Comparison of ENCODE assay signal across 8 mouse cellular contexts in the genomic region with DNA sequence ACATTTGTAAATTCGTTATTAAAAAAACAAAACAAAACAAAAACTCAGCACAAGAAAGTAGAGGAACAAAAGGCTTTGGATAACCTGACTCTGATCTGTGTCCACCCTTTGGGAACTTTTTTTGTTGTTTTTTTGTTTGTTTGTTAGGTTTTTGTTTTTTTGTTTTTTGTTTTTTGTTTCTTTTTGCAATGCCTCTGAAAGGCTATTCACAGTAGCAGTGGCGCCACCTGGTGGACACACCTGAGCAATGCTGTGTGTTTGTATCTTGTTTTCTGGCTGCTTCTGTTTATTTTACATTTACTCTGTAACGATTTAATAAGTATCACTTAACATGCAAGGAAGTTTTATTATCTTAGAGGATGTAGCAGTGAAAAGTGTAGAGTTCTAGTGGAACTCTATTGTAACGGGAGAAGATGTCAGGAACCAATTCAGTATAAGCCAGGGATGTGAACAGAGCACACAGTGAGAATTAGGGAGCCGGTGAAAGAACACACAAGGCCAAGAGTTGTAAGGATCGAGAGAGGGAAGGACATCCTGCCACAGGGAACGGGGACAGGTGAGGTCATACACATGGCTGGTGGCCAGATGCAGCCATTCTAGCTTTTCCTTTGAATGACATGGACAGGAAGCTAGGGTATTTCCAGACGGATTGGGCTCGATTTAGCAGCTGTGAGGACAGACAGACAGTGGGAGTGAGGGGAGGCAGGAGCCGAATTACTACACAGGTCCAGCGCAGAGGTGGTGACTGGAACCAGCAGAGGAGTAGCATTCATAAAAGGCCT. TPM values are rescaled to one million over a fixed set of nuclear protein-coding genes. Genes with fewer than 3 reads are reported as not detected.
DNase-seq lines count a peak whose midpoint lies in the region; ATAC-seq lines count a peak whose summit lies in the region.

No protein-coding gene starts in this region.

- intact Hi-C loops in left cerebral cortex, postnatal 25 days (cut with DNase I) = loop anchor here (1.0 to 10.0 kb wide), 2 partner anchors 185 to 258 kb away; a partner anchor contains a TSS

- H3K4me1 ChIP-seq in forebrain, embryonic 13.5 days = peaks cover 68% of the 10 kb centered on the region
- peaks cover 18% of the 10 kb centered on the region for H3K4me1 ChIP-seq in hindbrain, embryonic 14.5 days (replicated peaks; ENCODE audit: control insufficient read depth, insufficient read depth, low read length)
- H3K4me1 ChIP-seq in midbrain, embryonic 16.5 days (ENCODE audit: control insufficient read depth, insufficient read depth, low read length) = peaks cover 35% of the 10 kb centered on the region

- H3K27me3 ChIP-seq in forebrain, embryonic 13.5 days = peaks cover 14% of the 10 kb centered on the region
- H3K27me3 ChIP-seq in hindbrain, embryonic 14.5 days (ENCODE audit: control insufficient read depth, insufficient read depth, low read length) = no peaks in the 10 kb centered on the region
- H3K27me3 ChIP-seq in midbrain, embryonic 16.5 days (ENCODE audit: control insufficient read depth, insufficient read depth, low read depth, low read length) = no peaks in the 10 kb centered on the region

- H3K9ac ChIP-seq in forebrain, embryonic 13.5 days = peak overlapping the region; percentile 54
- no peak overlapping the region for H3K9ac ChIP-seq in hindbrain, embryonic 14.5 days
- H3K9ac ChIP-seq in midbrain, embryonic 16.5 days (ENCODE audit: low read depth, low read length) = no peak overlapping the region

- peak overlapping the region; percentile 51 for H3K4me3 ChIP-seq in forebrain, embryonic 13.5 days
- H3K4me3 ChIP-seq in hindbrain, embryonic 14.5 days (replicated peaks; ENCODE audit: low read length) = peak overlapping the region; percentile 40
- H3K4me3 ChIP-seq in midbrain, embryonic 16.5 days (ENCODE audit: low read depth, low read length) = peak overlapping the region; percentile 47; the same call in 1 of the 2 replicates

- ATAC-seq in forebrain, embryonic 13.5 days = no peak
- ATAC-seq in hindbrain, embryonic 14.5 days (ENCODE audit: low FRiP score) = no peak
- no peak for ATAC-seq in midbrain, embryonic 16.5 days

- peak; percentile 60 for DNase-seq in left cerebral cortex, adult 11 months (ENCODE audit: low spot score)
- no peak for DNase-seq in left cerebral cortex, adult 8-10 months (ENCODE audit: low spot score in 2 of 2)
- DNase-seq in c-Kit-positive CD71-negative TER-119-negative erythroid progenitor cells, embryonic 14.5 days (ENCODE audit: low read depth) = peak; percentile 58
- DNase-seq in hindbrain, embryonic 14.5 days (ENCODE audit: low spot score) = peak; percentile 89
- peak; percentile 79 to 81 for DNase-seq in left cerebral cortex, postnatal 25 days (ENCODE audit: low spot score in 2 of 2)
- DNase-seq in spleen, postnatal 4 days (ENCODE audit: low spot score in 2 of 2) = peak; percentile 70 to 90

- peak overlapping the region; percentile 79 for H3K4me2 ChIP-seq in forebrain, embryonic 13.5 days
- peak overlapping the region; percentile 67 for H3K4me2 ChIP-seq in hindbrain, embryonic 14.5 days (replicated peaks)
- peak overlapping the region; percentile 75 for H3K4me2 ChIP-seq in midbrain, embryonic 16.5 days (ENCODE audit: low read length)

- 62% methylated on average over 11 of the region's 11 CpGs for WGBS in forebrain, embryonic 13.5 days
- 62% methylated on average over 11 of the region's 11 CpGs for WGBS in hindbrain, embryonic 14.5 days
- 61% methylated on average over 11 of the region's 11 CpGs for WGBS in midbrain, embryonic 16.5 days

- peaks cover 15% of the 10 kb centered on the region for H3K36me3 ChIP-seq in forebrain, embryonic 13.5 days (ENCODE audit: poor library complexity, severe bottlenecking)
- H3K36me3 ChIP-seq in hindbrain, embryonic 14.5 days (replicated peaks; ENCODE audit: control insufficient read depth, insufficient read depth) = no peaks in the 10 kb centered on the region
- no peaks in the 10 kb centered on the region for H3K36me3 ChIP-seq in midbrain, embryonic 16.5 days (ENCODE audit: control insufficient read depth, insufficient read depth, low read length)

- H3K27ac ChIP-seq in forebrain, embryonic 13.5 days = no peak overlapping the region
- no peak overlapping the region for H3K27ac ChIP-seq in hindbrain, embryonic 14.5 days
- H3K27ac ChIP-seq in midbrain, embryonic 16.5 days (ENCODE audit: low read length) = no peak overlapping the region

- no peaks in the 10 kb centered on the region for H3K9me3 ChIP-seq in forebrain, embryonic 13.5 days (replicated peaks)
- no peaks in the 10 kb centered on the region for H3K9me3 ChIP-seq in hindbrain, embryonic 14.5 days (ENCODE audit: control insufficient read depth, low read length)
- no peaks in the 10 kb centered on the region for H3K9me3 ChIP-seq in midbrain, embryonic 16.5 days (replicated peaks; ENCODE audit: control insufficient read depth, low read length, poor library complexity, severe bottlenecking)

RNA-seq across cellular contexts. Expression of a gene that starts 2.4 kb away (rescaled TPM):
- 10 to 100 TPM; 10.1 to 13.2 (median 11.4) TPM for total RNA-seq in left cerebral cortex, adult 8-10 months (2022)
- 38.5 and 43.7 TPM in 2 replicates for polyA plus RNA-seq in forebrain, embryonic 13.5 days (2015; fragmentation: Nextera tagmentation; extraction: Ambion mirVana)
- polyA plus RNA-seq in hindbrain, embryonic 14.5 days (2014; fragmentation: Nextera tagmentation; extraction: Ambion mirVana) = 6.5 and 6.8 TPM in 2 replicates
- total RNA-seq in left cerebral cortex, postnatal 25 days (2021) = 1 to 10 TPM; 7.1 to 8.7 TPM
- polyA plus RNA-seq in midbrain, embryonic 16.5 days (2015; fragmentation: Nextera tagmentation; extraction: Ambion mirVana) = 21.8 and 31.3 TPM in 2 replicates

RNA-seq across cellular contexts. Expression of a gene that starts 6.7 kb away (rescaled TPM):
- 10 to 100 TPM in 3 of 4 experiments, 1 to 10 TPM in 1; 10.0 to 12.9 (median 10.9) TPM for total RNA-seq in left cerebral cortex, adult 8-10 months (2022)
- polyA plus RNA-seq in forebrain, embryonic 13.5 days (2015; fragmentation: Nextera tagmentation; extraction: Ambion mirVana) = 38.1 and 41.9 TPM in 2 replicates
- 37.2 and 40.9 TPM in 2 replicates for polyA plus RNA-seq in hindbrain, embryonic 14.5 days (2014; fragmentation: Nextera tagmentation; extraction: Ambion mirVana)
- total RNA-seq in left cerebral cortex, postnatal 25 days (2021) = 1 to 10 TPM; 8.8 to 9.3 TPM
- 36.2 and 45.6 TPM in 2 replicates for polyA plus RNA-seq in midbrain, embryonic 16.5 days (2015; fragmentation: Nextera tagmentation; extraction: Ambion mirVana)

Comparison
In these comparisons a context has a peak if more than half of its experiments do, and no peak if none do; other contexts are left out.
1. DNase-seq: peak in left cerebral cortex, adult 11 months (single experiment), c-Kit-positive CD71-negative TER-119-negative erythroid progenitor cells, embryonic 14.5 days (single experiment), hindbrain, embryonic 14.5 days (single experiment), left cerebral cortex, postnatal 25 days (2 of 2) and spleen, postnatal 4 days (2 of 2); none in left cerebral cortex, adult 8-10 months (0 of 2).
2. Peak in every context shown above with its lines, with median percentiles within 50 percentile points of each other: H3K4me2 ChIP-seq and H3K4me3 ChIP-seq.